Mouse (Mus musculus): ENCODE data around the gene Paqr5. TPM values are rescaled to one million over a fixed set of nuclear protein-coding genes. Genes with fewer than 3 reads are reported as not detected.

Paqr5 gene
- polyA plus RNA-seq (2012; ENCODE audit: low replicate concordance): not detected in 2 replicates

GRCm38 (mm10) chr9:62026600-62026999 is at the start of gene Paqr5:
Paqr5 (minus strand) TSS chr9:62026856.

GRCm38 (mm10) chr9:61946623-61947401 is 79.8 kb downstream of the Paqr5 start, which contains the start of gene Kif23:
Kif23 (minus strand) TSS chr9:61946774.

GRCm38 (mm10) chr9:61914203-61914916 is 112.3 kb downstream of the Paqr5 start, which contains the start of gene Rplp1:
Rplp1 (minus strand) TSS chr9:61914542.

Other genes with a start within 250 kb of the Paqr5 start
- 2,184 and 38,791 TPM in 2 replicates for gene Rplp1, start 112.3 kb downstream of the Paqr5 start, polyA plus RNA-seq (2012; ENCODE audit: low replicate concordance)
- gene Kif23, start 80.1 kb downstream of the Paqr5 start, polyA plus RNA-seq (2012; ENCODE audit: low replicate concordance): 12.6 and 19.3 TPM in 2 replicates
- 4.7 and 12.6 TPM in 2 replicates for gene Glce, start 95.8 kb upstream of the Paqr5 start, polyA plus RNA-seq (2012; ENCODE audit: low replicate concordance)

Data from leukemia stem cell, adult 10-12 weeks (primary cell).